Comparison of ENCODE assay signal across 8 mouse cellular contexts in genomic region chr8:70609368-70609848, GRCm38 (mm10). TPM values are rescaled to one million over a fixed set of nuclear protein-coding genes. Genes with fewer than 3 reads are reported as not detected.
DNase-seq lines count a peak whose midpoint lies in the region; ATAC-seq lines count a peak whose summit lies in the region.

No protein-coding gene starts in this region.

- peak; percentile 65 for ATAC-seq in hindbrain, embryonic 12.5 days (ENCODE audit: low FRiP score)
- ATAC-seq in megakaryocyte, adult 5-6 weeks (ENCODE audit: poor library complexity, severe bottlenecking) = peak; percentile 28

- peak; percentile 98 for DNase-seq in MN1 (ENCODE audit: low spot score)
- peak; percentile 92 for DNase-seq in forelimb bud, embryonic 11.5 days (ENCODE audit: low read depth, low spot score)
- DNase-seq in left cerebral cortex, postnatal 14 days (ENCODE audit: low spot score in 2 of 2) = peak; percentile 72 to 91
- peak; percentile 72 for DNase-seq in right cerebral cortex, adult 18-20 months
- peak; percentile 90 to 91 for DNase-seq in urinary bladder, postnatal 4 days (ENCODE audit: low spot score in 2 of 2)

- H3K4me2 ChIP-seq in hindbrain, embryonic 12.5 days (replicated peaks) = peak overlapping the region; percentile 89

- no peaks in the 10 kb centered on the region for H3K9me3 ChIP-seq in hindbrain, embryonic 12.5 days (replicated peaks)

- under 1% methylated on average over 37 of the region's 39 CpGs for WGBS in hindbrain, embryonic 12.5 days

- H3K27ac ChIP-seq in brown adipose tissue, adult 24 weeks (replicated peaks; ENCODE audit: low read depth, low read length) = peak overlapping the region; percentile 88
- peak overlapping the region; percentile 95 for H3K27ac ChIP-seq in hindbrain, embryonic 12.5 days

- H3K4me1 ChIP-seq in brown adipose tissue, adult 24 weeks (ENCODE audit: control insufficient read depth, insufficient read depth, insufficient read length, low read length) = peaks cover 3% of the 10 kb centered on the region; the same call in 1 of the 2 replicates
- H3K4me1 ChIP-seq in hindbrain, embryonic 12.5 days = peaks cover 65% of the 10 kb centered on the region

- peak overlapping the region; percentile 95 for H3K4me3 ChIP-seq in brown adipose tissue, adult 24 weeks (ENCODE audit: insufficient read depth, low read depth, low read length)
- peak overlapping the region; percentile 40 for H3K4me3 ChIP-seq in hindbrain, embryonic 12.5 days

- no peaks in the 10 kb centered on the region for H3K36me3 ChIP-seq in hindbrain, embryonic 12.5 days

- no peaks in the 10 kb centered on the region for H3K27me3 ChIP-seq in hindbrain, embryonic 12.5 days

- H3K9ac ChIP-seq in hindbrain, embryonic 12.5 days = peak overlapping the region; percentile 61

- intact Hi-C loops in left cerebral cortex, postnatal 14 days (cut with DNase I) = no loop called here

RNA-seq across cellular contexts. Expression of gene Ssbp4, which starts 0.7 kb away (rescaled TPM):
- 29.6 and 45.0 TPM in 2 replicates for polyA plus RNA-seq in brown adipose tissue, adult 24 weeks (2012; ENCODE audit: insufficient read depth, insufficient read length, missing spikeins)
- 141 and 143 TPM in 2 replicates for polyA plus RNA-seq in hindbrain, embryonic 12.5 days (2016; fragmentation: Nextera tagmentation; extraction: Ambion mirVana)
- total RNA-seq in left cerebral cortex, postnatal 14 days (2021) = 100 to 1,000 TPM; 270 to 302 TPM
- total RNA-seq in megakaryocyte, adult 5-6 weeks (2015) = 35.7 and 38.2 TPM in 2 replicates
- total RNA-seq in megakaryocyte, adult 5-6 weeks (2017) = 61.3 and 76.1 TPM in 2 replicates

RNA-seq across cellular contexts. Expression of gene Lrrc25, which starts 6.5 kb away (rescaled TPM):
- polyA plus RNA-seq in brown adipose tissue, adult 24 weeks (2012; ENCODE audit: insufficient read depth, insufficient read length, missing spikeins) = 2.0 TPM in 2 replicates
- polyA plus RNA-seq in hindbrain, embryonic 12.5 days (2016; fragmentation: Nextera tagmentation; extraction: Ambion mirVana) = 0.79 and 1.1 TPM in 2 replicates
- under 1 TPM; 0.90 to 0.97 TPM for total RNA-seq in left cerebral cortex, postnatal 14 days (2021)
- total RNA-seq in megakaryocyte, adult 5-6 weeks (2015) = 62.2 and 64.6 TPM in 2 replicates
- 29.3 and 33.8 TPM in 2 replicates for total RNA-seq in megakaryocyte, adult 5-6 weeks (2017)

RNA-seq across cellular contexts. Expression of gene Isyna1, which starts 15.2 kb away (rescaled TPM):
- polyA plus RNA-seq in brown adipose tissue, adult 24 weeks (2012; ENCODE audit: insufficient read depth, insufficient read length, missing spikeins) = 7.7 and 17.4 TPM in 2 replicates
- polyA plus RNA-seq in hindbrain, embryonic 12.5 days (2016; fragmentation: Nextera tagmentation; extraction: Ambion mirVana) = 128 and 138 TPM in 2 replicates
- 10 to 100 TPM; 47.5 to 51.0 TPM for total RNA-seq in left cerebral cortex, postnatal 14 days (2021)
- total RNA-seq in megakaryocyte, adult 5-6 weeks (2015) = 11.8 and 11.9 TPM in 2 replicates
- 13.9 and 15.7 TPM in 2 replicates for total RNA-seq in megakaryocyte, adult 5-6 weeks (2017)

RNA-seq across cellular contexts. Expression of gene Gdf15, which starts 22.8 kb away (rescaled TPM):
- 1.7 TPM in 2 replicates for polyA plus RNA-seq in brown adipose tissue, adult 24 weeks (2012; ENCODE audit: insufficient read depth, insufficient read length, missing spikeins)
- 0.15 and 0.17 TPM in 2 replicates for polyA plus RNA-seq in hindbrain, embryonic 12.5 days (2016; fragmentation: Nextera tagmentation; extraction: Ambion mirVana)
- total RNA-seq in left cerebral cortex, postnatal 14 days (2021) = not detected
- not detected in 2 replicates for total RNA-seq in megakaryocyte, adult 5-6 weeks (2015)
- not detected in 2 replicates for total RNA-seq in megakaryocyte, adult 5-6 weeks (2017)

RNA-seq across cellular contexts. Expression of gene Pgpep1, which starts 50.8 kb away (rescaled TPM):
- polyA plus RNA-seq in brown adipose tissue, adult 24 weeks (2012; ENCODE audit: insufficient read depth, insufficient read length, missing spikeins) = 31.0 and 37.7 TPM in 2 replicates
- 101 and 125 TPM in 2 replicates for polyA plus RNA-seq in hindbrain, embryonic 12.5 days (2016; fragmentation: Nextera tagmentation; extraction: Ambion mirVana)
- total RNA-seq in left cerebral cortex, postnatal 14 days (2021) = 10 to 100 TPM; 14.8 to 19.0 TPM
- 5.7 and 6.8 TPM in 2 replicates for total RNA-seq in megakaryocyte, adult 5-6 weeks (2015)
- total RNA-seq in megakaryocyte, adult 5-6 weeks (2017) = 1.5 and 4.0 TPM in 2 replicates

Comparison
In these comparisons a context has a peak if more than half of its experiments do, and no peak if none do; other contexts are left out.
1. Peak in every context shown above with its lines: DNase-seq, ATAC-seq, H3K4me3 ChIP-seq and H3K27ac ChIP-seq.
2. RNA of gene Lrrc25, which starts 6.5 kb away (total RNA-seq): 29.3 to 64.6 TPM in megakaryocyte, adult 5-6 weeks; 0.90 to 0.97 TPM in left cerebral cortex, postnatal 14 days; every median in the first group is over 10 times any median in the second.